Mouse (Mus musculus): ENCODE data around the gene Edem2. TPM values are rescaled to one million over a fixed set of nuclear protein-coding genes. Genes with fewer than 3 reads are reported as not detected.

Edem2 gene
- polyA plus RNA-seq (2014; fragmentation: Nextera tagmentation; extraction: Ambion mirVana), result 34.5 and 35.5 TPM in 2 replicates

- Histone ChIP-seq H3K36me3 (ENCODE audit: control insufficient read depth, insufficient read depth, low read length) (0 out of 2 replicates have a peak, but pooled peaks cover 2% of the 10 kb centered on the region), H3K4me1 (replicated peaks; ENCODE audit: control insufficient read depth, insufficient read depth, low read length) (peaks cover 3% of the 10 kb centered on the region; the same call in 1 of the 2 replicates)
- ATAC-seq (replicated peaks; ENCODE audit: low FRiP score), result peak; percentile 89
Measured at GRCm38 (mm10) chr2:155729158-155729645, at the start of gene Edem2. TSS of gene Edem2 (minus strand) at chr2:155729475.

GRCm38 (mm10) chr2:155779066-155779465 lies 49.8 kb upstream of the Edem2 start:
- Histone ChIP-seq H3K9ac (ENCODE audit: low read depth, low read length) (no peak overlapping the region), H3K4me2 (no peak overlapping the region), H3K4me1 (replicated peaks; ENCODE audit: control insufficient read depth, insufficient read depth, low read length) (peaks cover 5% of the 10 kb centered on the region), H3K27me3 (replicated peaks; ENCODE audit: control insufficient read depth, insufficient read depth, low read length) (peaks cover 41% of the 10 kb centered on the region), H3K4me3 (ENCODE audit: low read depth, low read length) (no peak overlapping the region), H3K36me3 (ENCODE audit: control insufficient read depth, insufficient read depth, low read length) (no peaks in the 10 kb centered on the region), H3K9me3 (ENCODE audit: control insufficient read depth, low read length) (no peaks in the 10 kb centered on the region), H3K27ac (ENCODE audit: low read depth, low read length) (no peak overlapping the region)
- DNase-seq (ENCODE audit: low spot score), result no peak
- whole genome bisulfite sequencing, result 54% methylated on average over 7 of the region's 7 CpGs
- ATAC-seq (replicated peaks; ENCODE audit: low FRiP score), result no peak

More at GRCm38 (mm10) chr2:155729158-155729645, at the start of gene Edem2:
- WGBS, result under 1% methylated on average over 32 of the region's 33 CpGs
- Histone ChIP-seq H3K27ac (ENCODE audit: low read depth, low read length) (no peak within 1 kb of the TSS), H3K9ac (ENCODE audit: low read depth, low read length) (peak within 1 kb of the TSS; percentile 77), H3K4me3 (ENCODE audit: low read depth, low read length) (peak within 1 kb of the TSS; percentile 84), H3K4me2 (peak within 1 kb of the TSS; percentile 93), H3K27me3 (replicated peaks; ENCODE audit: control insufficient read depth, insufficient read depth, low read length) (no peaks in the 10 kb centered on the region), H3K9me3 (ENCODE audit: control insufficient read depth, low read length) (no peaks in the 10 kb centered on the region)
- DNase-seq (ENCODE audit: low spot score), result peak; percentile 87

DNA sequence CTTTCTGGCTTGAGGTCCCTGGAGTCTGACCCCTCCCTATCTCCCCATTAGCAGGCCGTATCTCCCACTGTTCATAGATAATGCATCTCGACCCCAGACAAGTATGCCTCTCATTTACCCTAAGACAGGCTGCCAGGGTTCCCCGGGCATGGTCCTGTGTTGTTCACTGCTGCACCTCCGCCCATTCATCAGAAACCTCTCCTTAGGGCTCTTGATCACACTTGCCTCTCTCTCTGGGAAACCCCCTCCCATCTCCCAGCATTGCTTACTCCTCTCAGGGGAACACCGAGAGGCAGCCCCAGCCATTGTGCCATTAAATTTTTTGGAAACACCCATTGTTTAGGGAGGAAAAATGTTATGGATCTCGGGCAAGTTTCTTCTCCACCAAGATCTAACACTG lies 48.7 kb upstream of the Edem2 start:
- DNase-seq (ENCODE audit: low spot score) (no peak), ATAC-seq (replicated peaks; ENCODE audit: low FRiP score) (no peak)
- WGBS, result 57% methylated on average over 6 of the region's 6 CpGs
- H3K27me3 ChIP-seq (replicated peaks; ENCODE audit: control insufficient read depth, insufficient read depth, low read length), result peaks cover 52% of the 10 kb centered on the region
- no peaks in the 10 kb centered on the region for H3K9me3 ChIP-seq (ENCODE audit: control insufficient read depth, low read length)
- H3K4me3 ChIP-seq (ENCODE audit: low read depth, low read length), result no peak overlapping the region
- H3K4me2 ChIP-seq, result no peak overlapping the region
- no peak overlapping the region for H3K27ac ChIP-seq (ENCODE audit: low read depth, low read length)
- no peaks in the 10 kb centered on the region for H3K36me3 ChIP-seq (ENCODE audit: control insufficient read depth, insufficient read depth, low read length)
- H3K9ac ChIP-seq (ENCODE audit: low read depth, low read length), result no peak overlapping the region
- H3K4me1 ChIP-seq (replicated peaks; ENCODE audit: control insufficient read depth, insufficient read depth, low read length), result peaks cover 5% of the 10 kb centered on the region

DNA sequence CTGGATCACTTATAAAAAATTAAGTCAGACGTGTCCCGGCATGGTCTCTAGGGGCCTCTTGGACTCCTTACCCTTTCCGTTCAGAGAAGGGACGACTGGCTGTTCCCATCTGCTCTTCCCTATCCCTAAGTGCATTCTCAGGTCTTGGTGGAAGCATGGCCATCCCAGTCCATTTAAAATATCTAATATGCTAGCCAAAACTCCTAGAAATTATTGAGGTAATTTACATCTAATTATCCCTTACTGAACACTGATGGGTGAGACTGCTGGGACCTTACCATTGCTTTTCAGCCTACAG lies 48.4 kb upstream of the Edem2 start:
- 80% methylated on average over 4 of the region's 4 CpGs for WGBS

DNA sequence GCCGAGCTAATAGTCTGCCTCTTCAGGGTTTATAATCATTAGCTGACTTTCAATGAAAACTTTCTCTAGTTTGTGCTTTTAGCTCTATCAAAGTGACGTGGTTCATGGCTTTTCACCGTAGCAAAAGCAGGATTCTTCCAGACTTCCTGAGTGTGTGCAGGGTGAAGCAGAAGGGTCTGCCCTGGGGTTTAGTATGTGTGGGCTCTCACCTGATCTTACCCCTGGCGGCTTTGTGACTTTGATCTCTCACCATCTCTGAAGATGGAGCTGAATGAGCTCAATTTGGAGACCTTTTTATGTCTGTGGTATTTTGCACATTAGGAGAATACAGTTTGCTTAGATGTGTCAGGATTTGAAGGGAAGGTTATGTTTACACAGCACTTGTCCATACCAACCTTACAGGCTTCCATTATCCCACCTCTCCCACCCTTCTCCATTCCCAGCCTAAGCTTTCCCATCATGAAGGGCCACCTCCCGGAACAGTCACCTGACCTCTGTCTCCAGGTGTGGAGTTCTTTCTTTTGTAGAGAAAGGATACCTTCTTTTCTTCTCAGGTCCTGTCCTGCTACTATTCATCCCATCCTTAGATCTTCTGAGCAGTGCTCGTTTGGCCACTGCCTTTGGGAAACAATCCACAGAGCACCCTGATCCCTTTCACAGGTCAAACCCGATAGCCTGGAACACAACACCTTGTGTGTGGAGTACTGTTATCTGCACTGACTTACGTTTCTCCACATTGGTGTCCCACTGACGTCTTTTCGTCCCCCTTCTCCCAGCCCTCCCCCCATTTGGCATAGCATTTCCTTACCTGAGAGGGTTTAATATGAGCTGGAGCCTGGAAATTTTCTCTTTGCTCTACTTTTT lies 47.8 kb upstream of the Edem2 start:
- peaks cover 59% of the 10 kb centered on the region for H3K27me3 ChIP-seq (replicated peaks; ENCODE audit: control insufficient read depth, insufficient read depth, low read length)
- DNase-seq (ENCODE audit: low spot score), result no peak

More for the DNA sequence above, 48.4 kb upstream of the Edem2 start:
- H3K27ac ChIP-seq (ENCODE audit: low read depth, low read length), result no peak overlapping the region
- peaks cover 56% of the 10 kb centered on the region for H3K27me3 ChIP-seq (replicated peaks; ENCODE audit: control insufficient read depth, insufficient read depth, low read length)
- H3K4me1 ChIP-seq (replicated peaks; ENCODE audit: control insufficient read depth, insufficient read depth, low read length), result peaks cover 5% of the 10 kb centered on the region
- H3K9me3 ChIP-seq (ENCODE audit: control insufficient read depth, low read length), result no peaks in the 10 kb centered on the region
- DNase-seq (ENCODE audit: low spot score) (no peak), ATAC-seq (replicated peaks; ENCODE audit: low FRiP score) (no peak)
- H3K36me3 ChIP-seq (ENCODE audit: control insufficient read depth, insufficient read depth, low read length), result no peaks in the 10 kb centered on the region
- H3K4me2 ChIP-seq, result no peak overlapping the region
- H3K9ac ChIP-seq (ENCODE audit: low read depth, low read length), result no peak overlapping the region
- no peak overlapping the region for H3K4me3 ChIP-seq (ENCODE audit: low read depth, low read length)

DNA sequence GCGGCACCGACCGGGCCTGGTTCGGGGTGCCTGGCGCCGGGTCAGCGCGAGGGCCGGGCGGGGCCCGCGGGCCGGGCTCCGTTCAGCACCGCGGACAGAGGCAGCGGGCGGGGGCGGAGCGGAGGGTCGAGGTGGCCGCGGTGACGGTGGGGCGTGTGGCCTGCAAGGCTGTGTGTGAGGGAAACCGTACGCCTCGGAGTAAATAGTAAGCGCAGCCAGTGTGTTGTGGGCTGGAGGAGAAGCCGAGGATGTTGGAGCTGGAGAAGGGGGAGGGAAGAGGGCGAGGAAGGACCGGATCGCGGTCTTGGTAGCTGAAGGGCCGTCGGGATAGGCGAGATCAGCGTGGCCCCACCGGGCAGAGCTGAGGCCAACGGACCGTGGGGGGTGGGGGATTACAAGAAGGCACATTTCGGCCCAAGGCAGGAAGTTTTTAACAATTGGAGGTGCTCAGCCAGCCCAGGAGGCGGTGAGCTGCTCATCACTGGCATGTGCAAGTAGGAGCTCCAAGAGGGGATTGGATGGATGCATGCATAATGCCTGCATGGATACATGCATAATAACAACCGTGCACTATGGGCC lies 46.5 kb upstream of the Edem2 start:
- H3K4me2 ChIP-seq, result peak overlapping the region; percentile 83
- 2% methylated on average over 44 of the region's 44 CpGs for WGBS
- ATAC-seq (replicated peaks; ENCODE audit: low FRiP score) (no peak; the same call in 1 of the 2 replicates), DNase-seq (ENCODE audit: low spot score) (peak; percentile 79)
- H3K9me3 ChIP-seq (ENCODE audit: control insufficient read depth, low read length), result no peaks in the 10 kb centered on the region
- peak overlapping the region; percentile 58 for H3K4me3 ChIP-seq (ENCODE audit: low read depth, low read length)
- H3K4me1 ChIP-seq (replicated peaks; ENCODE audit: control insufficient read depth, insufficient read depth, low read length), result peaks cover 5% of the 10 kb centered on the region
- H3K27ac ChIP-seq (ENCODE audit: low read depth, low read length), result no peak overlapping the region
- no peak overlapping the region for H3K9ac ChIP-seq (ENCODE audit: low read depth, low read length)
- peaks cover 62% of the 10 kb centered on the region for H3K27me3 ChIP-seq (replicated peaks; ENCODE audit: control insufficient read depth, insufficient read depth, low read length)
- H3K36me3 ChIP-seq (ENCODE audit: control insufficient read depth, insufficient read depth, low read length), result no peaks in the 10 kb centered on the region

More for the DNA sequence above, 47.8 kb upstream of the Edem2 start:
- Histone ChIP-seq H3K4me1 (replicated peaks; ENCODE audit: control insufficient read depth, insufficient read depth, low read length) (peaks cover 5% of the 10 kb centered on the region), H3K27ac (ENCODE audit: low read depth, low read length) (no peak overlapping the region), H3K4me2 (no peak overlapping the region), H3K36me3 (ENCODE audit: control insufficient read depth, insufficient read depth, low read length) (no peaks in the 10 kb centered on the region), H3K9me3 (ENCODE audit: control insufficient read depth, low read length) (no peaks in the 10 kb centered on the region), H3K9ac (ENCODE audit: low read depth, low read length) (no peak overlapping the region), H3K4me3 (ENCODE audit: low read depth, low read length) (no peak overlapping the region)
- ATAC-seq (replicated peaks; ENCODE audit: low FRiP score), result no peak
- WGBS, result 65% methylated on average over 10 of the region's 10 CpGs

DNA sequence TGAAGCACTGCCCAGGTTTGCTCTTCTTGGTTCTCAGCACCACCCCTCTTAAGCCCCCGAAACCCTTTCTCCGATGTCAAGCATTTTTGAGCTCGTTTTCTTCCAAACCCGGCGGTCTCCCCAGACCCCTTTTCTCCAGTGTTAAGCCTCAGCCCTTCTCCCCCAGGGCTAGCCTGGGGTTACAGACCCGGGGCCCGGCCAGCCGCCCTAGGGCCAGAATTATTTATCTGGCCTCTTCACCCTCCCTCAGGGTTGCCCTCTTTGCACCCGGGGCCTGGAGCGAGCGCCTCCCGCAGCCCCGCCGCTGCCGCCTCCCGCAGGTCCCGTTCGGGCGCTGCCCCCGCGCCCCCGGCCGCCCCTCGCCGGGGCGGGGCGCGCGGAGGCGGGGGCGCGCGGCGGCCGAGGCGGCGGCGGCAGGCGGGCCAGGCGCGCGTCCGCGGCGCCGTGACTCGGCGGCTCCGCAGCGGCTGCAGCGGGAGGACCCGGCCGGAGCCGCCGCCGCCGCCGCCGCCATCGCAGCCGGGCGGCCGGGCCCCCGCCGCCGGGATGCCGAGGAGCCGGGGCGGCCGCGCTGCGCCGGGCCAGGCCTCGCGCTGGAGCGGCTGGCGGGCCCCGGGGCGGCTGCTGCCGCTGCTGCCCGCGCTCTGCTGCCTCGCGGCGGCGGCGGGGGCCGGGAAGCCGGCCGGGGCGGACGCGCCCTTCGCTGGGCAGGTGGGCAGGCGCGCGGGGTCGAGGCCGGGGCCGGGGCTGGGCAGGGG lies 45.8 kb upstream of the Edem2 start, which contains the start of gene Mmp24:
Gene Mmp24, plus strand, starts transcription at position 416 of the 758 bp plus-strand sequence.
- WGBS, result 3% methylated on average over 70 of the region's 100 CpGs
- no peak within 1 kb of the TSS for H3K9ac ChIP-seq (ENCODE audit: low read depth, low read length)

GRCm38 (mm10) chr2:155774261-155774926 lies 45.1 kb upstream of the Edem2 start:
- H3K9me3 ChIP-seq (ENCODE audit: control insufficient read depth, low read length), result no peaks in the 10 kb centered on the region
- no peak overlapping the region for H3K27ac ChIP-seq (ENCODE audit: low read depth, low read length)
- H3K4me3 ChIP-seq (ENCODE audit: low read depth, low read length), result peak overlapping the region; percentile 58
- WGBS, result 51% methylated on average over 11 of the region's 11 CpGs
- DNase-seq (ENCODE audit: low spot score), result no peak
- peaks cover 5% of the 10 kb centered on the region for H3K4me1 ChIP-seq (replicated peaks; ENCODE audit: control insufficient read depth, insufficient read depth, low read length)
- H3K4me2 ChIP-seq, result peak overlapping the region; percentile 83
- peaks cover 62% of the 10 kb centered on the region for H3K27me3 ChIP-seq (replicated peaks; ENCODE audit: control insufficient read depth, insufficient read depth, low read length)
- no peaks in the 10 kb centered on the region for H3K36me3 ChIP-seq (ENCODE audit: control insufficient read depth, insufficient read depth, low read length)
- no peak overlapping the region for H3K9ac ChIP-seq (ENCODE audit: low read depth, low read length)
- no peak for ATAC-seq (replicated peaks; ENCODE audit: low FRiP score)

More for the DNA sequence above, 45.8 kb upstream of the Edem2 start, which contains the start of gene Mmp24:
- ATAC-seq (replicated peaks; ENCODE audit: low FRiP score) (no peak), DNase-seq (ENCODE audit: low spot score) (no peak)
- H3K27ac ChIP-seq (ENCODE audit: low read depth, low read length), result no peak within 1 kb of the TSS
- peak within 1 kb of the TSS; percentile 58 for H3K4me3 ChIP-seq (ENCODE audit: low read depth, low read length)
- H3K4me2 ChIP-seq, result peak within 1 kb of the TSS; percentile 83
- H3K4me1 ChIP-seq (replicated peaks; ENCODE audit: control insufficient read depth, insufficient read depth, low read length), result peaks cover 5% of the 10 kb centered on the region
- H3K9me3 ChIP-seq (ENCODE audit: control insufficient read depth, low read length), result no peaks in the 10 kb centered on the region
- no peaks in the 10 kb centered on the region for H3K36me3 ChIP-seq (ENCODE audit: control insufficient read depth, insufficient read depth, low read length)
- H3K27me3 ChIP-seq (replicated peaks; ENCODE audit: control insufficient read depth, insufficient read depth, low read length), result peaks cover 62% of the 10 kb centered on the region

Data from liver, embryonic 11.5 days (tissue).